Mouse (Mus musculus) colon, adult 2 months (tissue): Measurements from ENCODE around the gene Cyp2b9. TPM values are rescaled to one million over a fixed set of nuclear protein-coding genes. Genes with fewer than 3 reads are reported as not detected.

Experiments
- polyA plus RNA-seq: library from polyadenylated mRNA; depleted of rRNA; stranded (reverse); fragments of >200 nt; gene quantifications from 2 replicates; pipeline ENCODE4 v1.2.3, GENCODE M21; 2012; rRNA removed

The Cyp2b9 gene
- not detected in 2 replicates for polyA plus RNA-seq

GRCm38 (mm10) chr7:26173111-26173510 is at the start of gene Cyp2b9:
TSS of gene Cyp2b9 (plus strand) at chr7:26173411.

GRCm38 (mm10) chr7:26260034-26260433 is 86.8 kb downstream of the Cyp2b9 start, which contains the start of gene Vmn1r184:
TSS of gene Vmn1r184 (plus strand) at chr7:26260334.

Other genes with a start within 250 kb of the Cyp2b9 start
- not detected in 2 replicates for gene Cyp2b13, start 111.9 kb upstream of the Cyp2b9 start, polyA plus RNA-seq
- not detected in 2 replicates for gene Vmn1r184, start 86.9 kb downstream of the Cyp2b9 start, polyA plus RNA-seq
- gene Cyp2a4, start 133.8 kb downstream of the Cyp2b9 start, polyA plus RNA-seq: not detected in 2 replicates
- not detected in 2 replicates for gene Nlrp9c, start 230.3 kb downstream of the Cyp2b9 start, polyA plus RNA-seq